Mouse (Mus musculus): ENCODE results near the gene Zbbx. TPM values are rescaled to one million over a fixed set of nuclear protein-coding genes. Genes with fewer than 3 reads are reported as not detected.

The Zbbx gene
- polyA plus RNA-seq (2012; rRNA removed), result 0.30 and 0.59 TPM in 2 replicates

DNA sequence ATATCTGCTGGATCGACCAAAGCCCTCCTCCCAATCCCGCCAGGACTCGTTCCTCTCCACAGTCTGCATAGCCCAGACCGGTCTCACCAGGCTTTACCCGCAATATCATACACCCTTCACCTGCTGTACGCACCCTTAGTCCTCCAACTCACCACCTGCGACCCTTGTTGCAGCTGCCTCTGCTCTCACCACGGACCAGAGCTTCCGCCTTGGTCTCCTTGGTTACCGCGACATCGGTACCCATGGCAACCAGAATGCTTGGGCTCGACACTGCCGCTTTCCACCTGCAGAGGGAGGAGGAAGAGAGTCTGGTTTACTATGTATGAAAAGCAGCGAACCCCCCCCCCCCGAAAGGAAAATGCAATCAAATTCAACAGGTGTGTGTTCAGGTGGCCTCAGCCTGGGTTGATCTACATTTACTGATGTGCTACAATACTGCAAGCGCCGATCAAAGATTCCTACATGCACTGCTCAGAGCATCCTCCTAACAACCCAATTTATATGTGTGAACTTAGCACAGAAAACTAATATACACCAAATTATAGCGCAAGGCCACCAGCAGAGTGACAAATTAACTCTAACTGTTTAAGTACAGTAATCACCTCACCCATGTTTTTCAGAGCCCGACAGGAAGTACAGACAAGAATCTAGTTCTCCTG is at the start of gene Zbbx:
TSS of gene Zbbx (minus strand) at position 197 of the 659 bp plus-strand sequence.
- TF ChIP-seq POLR2A (IDR thresholded peaks at IDR 0.05; ENCODE audit: borderline replicate concordance, extremely low read depth, insufficient read depth, insufficient read length, poor library complexity, severe bottlenecking), result no peak
- TF ChIP-seq CTCF (IDR thresholded peaks at IDR 0.05; ENCODE audit: borderline replicate concordance, extremely low read depth, insufficient read depth, insufficient read length), result peak; percentile 76
- peak; percentile 92 for DNase-seq (ENCODE audit: low read depth)

DNA sequence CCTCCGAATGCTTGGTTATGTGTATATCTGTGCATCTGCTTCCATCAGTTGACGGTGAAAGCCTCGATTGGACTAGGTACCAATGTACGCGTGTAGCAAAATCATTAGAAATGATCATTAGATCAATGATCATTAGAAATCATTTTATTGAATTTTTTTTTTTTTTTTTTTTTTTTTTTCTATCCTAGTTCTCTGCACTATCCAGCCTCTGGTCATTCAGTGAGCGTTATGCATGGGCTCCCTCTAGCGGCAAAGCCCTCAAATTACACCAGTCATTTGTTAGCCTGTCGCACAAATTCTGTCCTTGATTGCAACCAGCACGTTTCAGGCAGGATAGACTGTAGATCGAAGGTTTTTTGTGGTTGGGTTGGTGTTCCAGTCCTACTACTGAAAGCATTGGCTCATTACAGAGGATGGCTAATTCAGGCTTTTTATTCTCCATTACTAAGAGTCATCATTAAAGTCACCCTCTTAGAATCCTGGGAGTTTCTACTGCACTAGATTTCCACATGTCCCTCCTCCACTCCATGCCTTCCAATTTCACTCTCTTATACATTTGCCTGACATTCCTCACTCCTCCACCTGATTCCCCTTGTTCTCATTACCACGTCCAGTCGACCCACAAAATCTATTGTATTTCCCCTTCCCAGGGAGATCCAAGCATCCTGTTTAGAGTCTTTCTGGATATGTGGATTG is 38.1 kb upstream of the Zbbx start:
- TF ChIP-seq POLR2A (IDR thresholded peaks at IDR 0.05; ENCODE audit: borderline replicate concordance, extremely low read depth, insufficient read depth, insufficient read length, poor library complexity, severe bottlenecking) (no peak), CTCF (IDR thresholded peaks at IDR 0.05; ENCODE audit: borderline replicate concordance, extremely low read depth, insufficient read depth, insufficient read length) (peak; percentile 81; the same call in 1 of the 2 replicates)

DNA sequence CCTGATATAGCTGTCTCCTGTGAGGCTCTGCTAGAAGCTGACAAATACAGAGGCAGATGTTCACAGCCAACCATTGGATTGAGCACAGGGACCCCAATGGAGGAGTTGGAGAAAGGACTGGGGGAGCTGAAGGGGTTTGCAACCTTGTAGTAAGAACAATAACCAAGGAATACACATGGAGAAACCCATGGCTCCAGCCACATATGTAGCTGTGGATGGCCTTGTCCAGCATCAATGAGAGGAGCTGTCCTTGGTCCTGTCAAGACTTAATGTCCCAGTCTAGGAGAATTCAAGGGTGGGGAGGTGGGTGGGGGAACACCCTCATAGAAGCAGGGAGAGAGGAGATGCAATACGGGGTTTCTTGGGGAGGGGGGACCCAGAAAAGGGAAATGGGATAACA is 17.8 kb upstream of the Zbbx start:
- DNase-seq (ENCODE audit: low read depth), result no peak
- no peak for TF ChIP-seq CTCF (IDR thresholded peaks at IDR 0.05; ENCODE audit: borderline replicate concordance, extremely low read depth, insufficient read depth, insufficient read length)
- TF ChIP-seq POLR2A (IDR thresholded peaks at IDR 0.05; ENCODE audit: borderline replicate concordance, extremely low read depth, insufficient read depth, insufficient read length, poor library complexity, severe bottlenecking), result no peak

More for the DNA sequence above, 38.1 kb upstream of the Zbbx start:
- DNase-seq (ENCODE audit: low read depth), result peak; percentile 77

DNA sequence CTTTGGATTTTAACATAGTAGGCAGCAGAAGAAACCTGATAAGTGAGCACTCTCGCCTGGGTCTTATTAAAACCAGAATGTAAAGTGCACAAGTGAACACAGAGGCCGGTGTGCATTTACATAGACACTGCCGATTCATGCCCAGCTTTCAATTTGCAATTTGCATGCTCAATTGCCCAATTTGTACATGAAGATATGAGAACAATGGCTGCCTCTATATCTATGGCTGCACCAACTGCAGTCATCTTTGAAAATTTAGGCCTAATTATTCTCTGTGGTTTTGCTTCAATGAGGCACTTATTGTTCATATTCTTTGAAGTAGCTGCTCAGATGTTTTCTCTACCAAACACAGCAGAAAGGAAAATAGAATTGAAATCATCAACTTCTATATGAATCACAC is 23.0 kb downstream of the Zbbx start:
- DNase-seq (ENCODE audit: low read depth), result peak; percentile 83
- TF ChIP-seq CTCF (IDR thresholded peaks at IDR 0.05; ENCODE audit: borderline replicate concordance, extremely low read depth, insufficient read depth, insufficient read length), result no peak
- TF ChIP-seq POLR2A (IDR thresholded peaks at IDR 0.05; ENCODE audit: borderline replicate concordance, extremely low read depth, insufficient read depth, insufficient read length, poor library complexity, severe bottlenecking), result no peak

DNA sequence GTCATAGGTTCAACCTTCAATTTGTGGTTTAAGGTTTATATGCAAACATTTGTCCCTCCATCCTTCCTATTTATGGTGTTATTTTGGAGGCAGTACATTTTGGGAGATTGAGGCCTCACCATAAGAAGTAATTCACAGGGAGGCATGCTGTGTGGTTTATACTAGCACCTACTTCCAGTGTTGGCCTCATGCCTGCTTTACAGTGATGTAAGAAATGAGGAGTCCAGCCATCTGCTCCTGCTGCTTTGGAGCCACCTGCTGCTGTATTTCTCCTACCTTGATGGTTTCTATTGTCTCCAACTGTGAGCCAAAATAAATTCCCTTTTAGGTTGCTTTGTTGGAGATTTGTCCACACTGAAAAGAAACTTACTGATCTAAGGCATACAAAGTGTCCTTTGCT is 60.0 kb downstream of the Zbbx start:
- peak; percentile 69 for DNase-seq (ENCODE audit: low read depth)
- TF ChIP-seq CTCF (IDR thresholded peaks at IDR 0.05; ENCODE audit: borderline replicate concordance, extremely low read depth, insufficient read depth, insufficient read length) (no peak), POLR2A (IDR thresholded peaks at IDR 0.05; ENCODE audit: borderline replicate concordance, extremely low read depth, insufficient read depth, insufficient read length, poor library complexity, severe bottlenecking) (no peak)

DNA sequence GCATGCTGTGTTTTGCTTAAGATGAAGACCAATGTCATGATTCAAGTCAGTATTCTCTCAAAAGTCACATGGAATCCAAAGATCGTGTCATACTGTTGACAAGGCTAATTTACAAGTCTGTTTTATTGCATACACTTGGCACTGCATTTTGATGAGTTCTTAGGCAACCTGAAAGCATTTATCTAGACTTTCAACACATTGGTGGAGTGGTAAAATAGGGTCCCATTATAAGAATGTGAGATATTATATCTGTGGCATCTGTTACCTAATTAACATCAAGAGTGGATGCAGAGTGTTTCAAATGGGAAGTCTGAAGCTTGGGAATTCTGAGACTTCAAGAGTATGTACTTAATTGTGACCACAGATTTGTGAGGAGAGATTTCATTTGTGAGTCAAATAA is 79.1 kb downstream of the Zbbx start:
- peak; percentile 87 for DNase-seq (ENCODE audit: low read depth)
- TF ChIP-seq CTCF (IDR thresholded peaks at IDR 0.05; ENCODE audit: borderline replicate concordance, extremely low read depth, insufficient read depth, insufficient read length) (no peak), POLR2A (IDR thresholded peaks at IDR 0.05; ENCODE audit: borderline replicate concordance, extremely low read depth, insufficient read depth, insufficient read length, poor library complexity, severe bottlenecking) (no peak)

DNA sequence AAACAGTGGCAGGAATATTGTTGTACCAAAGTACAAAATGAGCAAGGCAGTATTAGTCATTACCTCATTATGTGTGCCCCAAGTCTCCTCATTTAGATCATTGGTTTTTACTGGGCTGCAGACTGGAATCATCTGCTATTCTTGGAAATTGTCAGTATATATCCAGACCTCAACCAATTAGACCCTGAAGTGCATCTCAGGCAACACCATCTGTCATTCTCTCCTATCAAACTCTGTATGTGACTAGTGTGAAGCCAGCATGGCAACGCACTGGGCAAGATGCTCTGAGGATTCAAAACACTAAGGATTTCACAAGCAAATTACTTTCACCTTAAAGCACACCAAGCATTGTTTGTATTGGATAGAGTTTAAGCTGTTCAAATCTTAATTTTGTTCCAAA is 85.9 kb downstream of the Zbbx start:
- TF ChIP-seq POLR2A (IDR thresholded peaks at IDR 0.05; ENCODE audit: borderline replicate concordance, extremely low read depth, insufficient read depth, insufficient read length, poor library complexity, severe bottlenecking) (no peak), CTCF (IDR thresholded peaks at IDR 0.05; ENCODE audit: borderline replicate concordance, extremely low read depth, insufficient read depth, insufficient read length) (no peak)
- peak; percentile 88 for DNase-seq (ENCODE audit: low read depth)

DNA sequence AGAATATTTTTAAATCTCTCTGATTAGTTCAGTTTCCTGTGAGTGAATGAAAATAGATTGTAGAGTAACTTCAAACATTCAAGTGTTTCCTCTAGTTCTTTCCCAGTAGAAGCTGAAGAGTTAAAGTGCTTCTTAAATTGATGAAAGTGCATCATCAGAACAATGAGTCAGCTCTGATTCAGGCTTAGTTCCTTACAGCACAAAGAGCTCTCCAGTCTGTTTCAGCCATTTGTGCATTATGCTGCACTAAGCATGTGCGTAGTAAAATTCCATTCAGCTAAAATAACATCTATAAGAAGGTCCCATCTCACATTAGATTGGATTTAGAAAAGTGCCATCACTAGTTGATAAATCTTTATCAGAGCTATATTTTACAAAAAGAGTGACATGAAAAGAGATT is 155.1 kb downstream of the Zbbx start:
- TF ChIP-seq CTCF (IDR thresholded peaks at IDR 0.05; ENCODE audit: borderline replicate concordance, extremely low read depth, insufficient read depth, insufficient read length) (no peak), POLR2A (IDR thresholded peaks at IDR 0.05; ENCODE audit: borderline replicate concordance, extremely low read depth, insufficient read depth, insufficient read length, poor library complexity, severe bottlenecking) (no peak)

More for the DNA sequence above, 155.1 kb downstream of the Zbbx start:
- no peak for DNase-seq (ENCODE audit: low read depth)

Other genes with a start within 250 kb of the Zbbx start
- not detected in 2 replicates for gene Serpini2, start 105.0 kb upstream of the Zbbx start, polyA plus RNA-seq (2012; rRNA removed)

Data from brain, embryonic 14.5 days (tissue).